Mouse (Mus musculus): Measurements from ENCODE around the gene Irf2bpl. TPM values are rescaled to one million over a fixed set of nuclear protein-coding genes. Genes with fewer than 3 reads are reported as not detected.

The Irf2bpl gene
- polyA plus RNA-seq, 1 experiment from 2014 or later: 18.9 TPM

DNA sequence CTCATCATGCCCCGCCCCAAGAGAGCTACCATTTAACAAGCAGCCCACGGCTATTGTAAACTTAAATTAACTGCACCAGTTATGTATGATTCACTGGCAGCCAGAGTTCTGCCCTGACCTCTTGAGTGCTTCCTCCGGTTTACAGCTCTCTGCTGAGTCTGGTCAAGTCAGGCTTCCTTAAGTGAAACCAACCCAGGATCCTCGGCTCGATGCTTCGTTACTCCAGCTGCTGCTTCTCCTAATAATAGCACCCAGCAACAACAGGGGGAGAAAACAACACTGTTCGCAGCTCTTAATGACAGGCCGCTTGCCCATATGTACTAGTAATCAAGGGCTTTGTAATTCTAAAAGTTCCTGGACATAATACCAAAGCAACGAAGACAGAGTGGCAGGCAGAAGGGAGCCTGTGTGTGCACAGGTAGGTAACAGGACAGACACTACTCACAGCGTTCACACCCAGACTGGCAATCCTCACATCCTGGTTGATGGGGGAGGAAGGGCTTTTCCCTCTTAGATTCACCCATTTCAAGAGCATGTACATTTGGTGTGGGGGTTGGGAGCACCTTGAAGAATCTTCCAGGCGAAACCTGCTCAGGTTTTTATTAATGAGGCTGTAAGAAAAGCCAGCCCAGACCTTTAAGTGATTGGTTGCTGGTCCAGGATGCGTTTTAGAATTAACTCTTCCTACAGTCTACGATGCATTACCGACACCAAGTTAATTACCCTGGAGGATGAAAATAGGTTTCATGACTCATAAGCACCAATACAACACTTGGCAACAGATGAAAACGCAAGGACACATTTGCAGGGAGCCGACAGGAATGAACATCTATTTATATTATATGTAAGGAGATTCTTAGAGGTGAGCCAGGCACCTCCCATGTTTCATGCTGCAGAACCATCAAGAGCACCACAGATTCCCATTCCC, 5.9 kb downstream of the Irf2bpl start:
- peak overlapping the region; percentile 29 for H3K4me2 ChIP-seq
- 0 out of 2 replicates have a peak overlapping the region, but pooled peaks have one; percentile 35 for H3K27ac ChIP-seq (ENCODE audit: low read depth, low read length)
- 0 out of 2 replicates have a peak, but pooled peaks cover 4% of the 10 kb centered on the region for H3K36me3 ChIP-seq (ENCODE audit: control insufficient read depth, insufficient read depth, low read length)
- peaks cover 19% of the 10 kb centered on the region for H3K4me1 ChIP-seq (ENCODE audit: control insufficient read depth, insufficient read depth, low read length)
- 54% methylated on average over 16 of the region's 16 CpGs for WGBS (ENCODE audit: insufficient replicate concordance)
- 0 out of 2 replicates have a peak overlapping the region, but pooled peaks have one; percentile 49 for H3K9ac ChIP-seq (ENCODE audit: low read depth, low read length)
- H3K9me3 ChIP-seq (replicated peaks; ENCODE audit: control insufficient read depth, low read length): no peaks in the 10 kb centered on the region
- ATAC-seq (replicated peaks; ENCODE audit: insufficient number of reproducible peaks, low FRiP score, low TSS enrichment): no peak
- H3K27me3 ChIP-seq (ENCODE audit: control insufficient read depth, insufficient read depth, low read length): no peaks in the 10 kb centered on the region
- no peak overlapping the region for H3K4me3 ChIP-seq (ENCODE audit: low read depth, low read length)

DNA sequence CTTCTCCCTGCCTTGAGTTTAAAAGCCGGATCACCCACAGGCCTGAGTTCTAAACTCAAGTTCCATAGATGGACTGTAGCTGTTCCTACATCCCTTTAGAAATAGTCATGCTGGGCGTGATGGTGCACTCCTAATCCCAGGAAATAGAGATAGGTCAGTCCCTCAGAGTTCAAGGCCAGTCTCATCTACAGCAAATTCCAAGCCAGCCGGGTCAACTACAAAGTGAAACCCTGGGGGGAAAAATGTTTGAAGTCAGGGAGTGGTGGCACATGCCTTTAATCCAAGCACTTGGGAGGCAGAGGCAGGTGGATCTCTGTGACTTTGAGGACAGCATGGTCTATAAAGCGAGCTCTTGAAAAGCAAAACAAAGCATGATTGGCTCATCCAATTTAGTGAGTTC, 7.6 kb downstream of the Irf2bpl start:
- Histone ChIP-seq H3K36me3 (ENCODE audit: control insufficient read depth, insufficient read depth, low read length) (0 out of 2 replicates have a peak, but pooled peaks cover 4% of the 10 kb centered on the region), H3K27ac (ENCODE audit: low read depth, low read length) (no peak overlapping the region), H3K4me1 (ENCODE audit: control insufficient read depth, insufficient read depth, low read length) (peaks cover 23% of the 10 kb centered on the region), H3K4me3 (ENCODE audit: low read depth, low read length) (no peak overlapping the region), H3K4me2 (no peak overlapping the region), H3K27me3 (ENCODE audit: control insufficient read depth, insufficient read depth, low read length) (no peaks in the 10 kb centered on the region), H3K9me3 (replicated peaks; ENCODE audit: control insufficient read depth, low read length) (no peaks in the 10 kb centered on the region), H3K9ac (ENCODE audit: low read depth, low read length) (no peak overlapping the region)
- 81% methylated on average over 4 of the region's 4 CpGs for WGBS (ENCODE audit: insufficient replicate concordance)
- no peak for ATAC-seq (replicated peaks; ENCODE audit: insufficient number of reproducible peaks, low FRiP score, low TSS enrichment)

DNA sequence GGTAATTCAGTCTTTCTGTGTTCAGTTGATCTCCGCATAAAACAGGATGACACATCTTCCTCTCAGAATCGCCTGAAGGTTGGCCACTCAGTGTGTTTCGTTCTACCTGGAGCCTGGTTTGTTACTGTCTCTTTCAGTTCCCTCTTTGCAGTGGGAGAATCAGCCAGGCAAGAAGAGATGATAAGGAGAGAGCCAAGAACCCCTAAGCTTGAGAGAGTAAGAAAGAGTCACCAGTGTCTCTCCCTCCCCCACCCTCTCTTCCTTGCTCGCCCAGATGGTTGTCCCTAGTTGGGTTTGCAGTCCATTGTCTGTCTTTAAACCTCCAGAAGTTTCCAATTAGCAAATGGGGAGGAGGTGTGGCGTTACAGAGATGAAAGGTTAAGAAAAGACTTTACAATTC, 8.5 kb downstream of the Irf2bpl start:
- no peaks in the 10 kb centered on the region for H3K27me3 ChIP-seq (ENCODE audit: control insufficient read depth, insufficient read depth, low read length)
- 0 out of 2 replicates have a peak, but pooled peaks cover 4% of the 10 kb centered on the region for H3K36me3 ChIP-seq (ENCODE audit: control insufficient read depth, insufficient read depth, low read length)
- ATAC-seq (replicated peaks; ENCODE audit: insufficient number of reproducible peaks, low FRiP score, low TSS enrichment): no peak
- no peak overlapping the region for H3K9ac ChIP-seq (ENCODE audit: low read depth, low read length)
- 71% methylated on average over 5 of the region's 5 CpGs for WGBS (ENCODE audit: insufficient replicate concordance)
- no peak overlapping the region for H3K27ac ChIP-seq (ENCODE audit: low read depth, low read length)
- H3K4me2 ChIP-seq: no peak overlapping the region
- H3K4me1 ChIP-seq (ENCODE audit: control insufficient read depth, insufficient read depth, low read length): peaks cover 23% of the 10 kb centered on the region
- H3K9me3 ChIP-seq (replicated peaks; ENCODE audit: control insufficient read depth, low read length): no peaks in the 10 kb centered on the region
- no peak overlapping the region for H3K4me3 ChIP-seq (ENCODE audit: low read depth, low read length)

DNA sequence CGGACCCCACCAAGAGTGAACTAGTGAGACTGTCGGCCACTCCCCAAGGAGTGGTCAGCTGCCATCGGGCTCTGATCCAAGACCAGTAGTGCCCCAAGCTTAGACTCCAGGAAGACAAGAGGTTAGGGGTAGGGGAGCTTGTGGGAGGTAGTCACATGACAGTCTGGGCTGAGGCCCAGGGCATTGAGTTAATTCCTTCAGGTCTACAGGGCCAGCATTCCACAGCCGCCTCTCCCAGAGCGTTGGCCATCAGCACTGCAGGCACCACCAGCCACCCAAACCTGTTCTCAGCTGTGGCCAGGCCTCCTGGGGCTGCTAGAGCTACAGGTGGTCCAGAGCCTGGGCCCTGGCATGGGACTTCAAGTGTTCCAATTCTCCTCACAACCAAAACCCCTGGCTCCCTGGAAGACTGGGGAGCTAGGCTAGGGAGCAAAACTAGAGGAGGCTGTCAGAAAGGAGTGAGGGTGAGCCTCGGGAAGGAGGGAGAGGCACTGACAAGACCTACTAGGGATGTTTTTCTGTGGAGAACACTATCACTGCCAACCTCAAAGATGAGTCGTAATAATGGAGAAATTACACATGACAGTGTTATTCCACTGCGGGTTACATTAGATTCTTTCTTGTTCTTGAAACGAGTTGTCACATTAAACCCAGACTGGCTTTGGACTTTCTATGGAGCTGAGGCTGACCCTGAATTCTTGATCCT, 12.1 kb downstream of the Irf2bpl start:
- H3K9ac ChIP-seq (ENCODE audit: low read depth, low read length): no peak overlapping the region
- peak; percentile 48; the same call in 1 of the 2 replicates for ATAC-seq (replicated peaks; ENCODE audit: insufficient number of reproducible peaks, low FRiP score, low TSS enrichment)
- WGBS (ENCODE audit: insufficient replicate concordance): 58% methylated on average over 9 of the region's 9 CpGs

DNA sequence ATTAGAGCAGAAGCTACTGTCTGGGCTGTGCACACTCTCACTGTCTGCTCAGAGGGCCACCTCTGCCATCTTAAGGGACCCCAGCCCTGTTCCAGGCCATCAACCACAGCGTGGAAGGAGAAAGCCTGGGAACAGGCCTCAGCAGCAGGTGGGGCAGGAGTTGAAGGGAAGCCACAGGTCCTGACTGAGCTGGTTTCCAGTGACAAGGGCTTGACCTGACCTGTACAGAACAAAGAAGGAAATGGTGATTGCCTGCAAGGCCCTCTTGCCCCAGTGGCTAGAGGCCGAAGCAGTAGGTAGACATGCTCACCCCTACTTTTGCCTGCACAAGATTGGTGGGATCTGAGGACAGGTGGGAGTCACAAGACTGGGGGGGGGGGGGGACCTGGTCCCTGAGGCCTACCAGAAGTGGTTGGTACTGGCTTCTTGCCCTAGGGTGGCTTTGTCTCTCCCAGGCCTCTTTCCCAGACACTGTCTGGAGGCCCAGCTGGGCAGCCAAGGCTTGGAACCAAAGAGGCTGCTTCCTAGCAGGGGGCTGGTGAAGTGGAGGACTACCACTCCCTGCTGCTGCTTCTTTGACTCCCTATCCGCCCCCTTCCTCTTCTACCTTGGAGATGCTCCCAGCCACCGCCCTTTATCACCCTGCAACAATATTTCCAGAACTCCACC, 12.8 kb downstream of the Irf2bpl start:
- Histone ChIP-seq H3K4me1 (ENCODE audit: control insufficient read depth, insufficient read depth, low read length) (peaks cover 17% of the 10 kb centered on the region), H3K27me3 (ENCODE audit: control insufficient read depth, insufficient read depth, low read length) (no peaks in the 10 kb centered on the region), H3K27ac (ENCODE audit: low read depth, low read length) (no peak overlapping the region), H3K4me2 (no peak overlapping the region), H3K9me3 (replicated peaks; ENCODE audit: control insufficient read depth, low read length) (no peaks in the 10 kb centered on the region), H3K9ac (ENCODE audit: low read depth, low read length) (no peak overlapping the region), H3K4me3 (ENCODE audit: low read depth, low read length) (no peak overlapping the region), H3K36me3 (ENCODE audit: control insufficient read depth, insufficient read depth, low read length) (no peaks in the 10 kb centered on the region)
- WGBS (ENCODE audit: insufficient replicate concordance): 73% methylated on average over 4 of the region's 4 CpGs
- no peak for ATAC-seq (replicated peaks; ENCODE audit: insufficient number of reproducible peaks, low FRiP score, low TSS enrichment)

More for the DNA sequence above, 12.1 kb downstream of the Irf2bpl start:
- no peaks in the 10 kb centered on the region for H3K36me3 ChIP-seq (ENCODE audit: control insufficient read depth, insufficient read depth, low read length)
- H3K4me2 ChIP-seq: no peak overlapping the region
- peaks cover 12% of the 10 kb centered on the region for H3K4me1 ChIP-seq (ENCODE audit: control insufficient read depth, insufficient read depth, low read length)
- H3K27me3 ChIP-seq (ENCODE audit: control insufficient read depth, insufficient read depth, low read length): no peaks in the 10 kb centered on the region
- H3K27ac ChIP-seq (ENCODE audit: low read depth, low read length): no peak overlapping the region
- H3K9me3 ChIP-seq (replicated peaks; ENCODE audit: control insufficient read depth, low read length): no peaks in the 10 kb centered on the region
- H3K4me3 ChIP-seq (ENCODE audit: low read depth, low read length): no peak overlapping the region

DNA sequence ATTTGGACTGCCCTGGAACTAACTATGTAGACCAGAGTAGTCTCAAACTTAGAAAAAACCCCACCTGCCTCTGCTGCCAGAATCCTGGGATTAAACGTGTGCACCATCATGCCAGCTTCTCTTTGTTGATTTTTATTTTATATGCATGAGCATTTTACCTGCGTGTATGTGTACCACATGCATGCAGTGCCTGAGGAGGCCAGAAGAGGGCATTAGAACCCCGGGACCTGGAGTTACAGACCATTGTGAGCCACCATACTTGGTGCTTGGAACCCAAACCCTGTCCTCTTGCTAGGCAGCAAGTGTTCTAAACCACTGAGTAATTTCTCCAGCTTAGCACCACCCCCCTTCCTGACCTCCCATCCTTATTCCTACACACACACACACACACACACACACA, 13.6 kb downstream of the Irf2bpl start:
- WGBS (ENCODE audit: insufficient replicate concordance): 88% methylated on average over 3 of the region's 3 CpGs
- Histone ChIP-seq H3K9ac (ENCODE audit: low read depth, low read length) (no peak overlapping the region), H3K9me3 (replicated peaks; ENCODE audit: control insufficient read depth, low read length) (no peaks in the 10 kb centered on the region), H3K36me3 (ENCODE audit: control insufficient read depth, insufficient read depth, low read length) (no peaks in the 10 kb centered on the region), H3K4me2 (no peak overlapping the region), H3K27ac (ENCODE audit: low read depth, low read length) (no peak overlapping the region), H3K4me1 (ENCODE audit: control insufficient read depth, insufficient read depth, low read length) (peaks cover 17% of the 10 kb centered on the region), H3K4me3 (ENCODE audit: low read depth, low read length) (no peak overlapping the region), H3K27me3 (ENCODE audit: control insufficient read depth, insufficient read depth, low read length) (no peaks in the 10 kb centered on the region)
- no peak for ATAC-seq (replicated peaks; ENCODE audit: insufficient number of reproducible peaks, low FRiP score, low TSS enrichment)

DNA sequence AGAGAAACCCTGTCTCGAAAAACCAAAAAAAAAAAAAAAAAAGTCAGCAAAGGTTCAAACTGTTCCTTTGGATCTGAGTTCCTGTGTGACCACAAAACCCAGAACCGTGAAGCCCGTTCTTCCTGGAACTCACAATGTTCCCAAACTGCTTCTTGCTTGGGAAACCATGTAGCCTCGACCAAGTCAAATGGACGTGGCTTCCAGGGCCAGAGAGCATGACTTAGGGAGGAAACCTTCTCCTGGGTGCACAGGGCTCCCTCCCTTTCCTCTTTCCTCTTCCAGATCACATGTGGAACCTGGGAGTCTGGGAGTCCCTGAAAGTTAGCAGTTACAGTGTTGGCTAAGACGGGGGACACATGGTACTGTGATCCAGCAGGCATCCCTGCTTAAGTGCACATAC, 14.8 kb downstream of the Irf2bpl start:
- Histone ChIP-seq H3K4me3 (ENCODE audit: low read depth, low read length) (no peak overlapping the region), H3K9ac (ENCODE audit: low read depth, low read length) (no peak overlapping the region), H3K36me3 (ENCODE audit: control insufficient read depth, insufficient read depth, low read length) (no peaks in the 10 kb centered on the region), H3K4me2 (no peak overlapping the region), H3K9me3 (replicated peaks; ENCODE audit: control insufficient read depth, low read length) (no peaks in the 10 kb centered on the region), H3K4me1 (ENCODE audit: control insufficient read depth, insufficient read depth, low read length) (peaks cover 17% of the 10 kb centered on the region), H3K27me3 (ENCODE audit: control insufficient read depth, insufficient read depth, low read length) (no peaks in the 10 kb centered on the region), H3K27ac (ENCODE audit: low read depth, low read length) (no peak overlapping the region)
- 87% methylated on average over 6 of the region's 6 CpGs for WGBS (ENCODE audit: insufficient replicate concordance)
- no peak for ATAC-seq (replicated peaks; ENCODE audit: insufficient number of reproducible peaks, low FRiP score, low TSS enrichment)

Measured in heart, embryonic 11.5 days (tissue).